Mouse (Mus musculus) kidney, adult 2 months (tissue): ENCODE results near the gene Rsph1.

Source experiments
- CTCF ChIP-seq: fragments of 200-500 bp; conservative IDR thresholded peaks from 2 replicates; pipeline ENCODE4 v1.5.1; 2011; ENCODE audit warnings: low read depth, mild to moderate bottlenecking, control low read depth, low read length, moderate library complexity, mixed read lengths; ENCODE audit not compliant: insufficient read depth, insufficient read length
- POLR2A ChIP-seq: fragments of 200-500 bp; IDR thresholded peaks from one replicate; pipeline ENCODE4 v1.6.1; 2011; ENCODE audit warnings: low read depth, low read length, control low read depth

DNA sequence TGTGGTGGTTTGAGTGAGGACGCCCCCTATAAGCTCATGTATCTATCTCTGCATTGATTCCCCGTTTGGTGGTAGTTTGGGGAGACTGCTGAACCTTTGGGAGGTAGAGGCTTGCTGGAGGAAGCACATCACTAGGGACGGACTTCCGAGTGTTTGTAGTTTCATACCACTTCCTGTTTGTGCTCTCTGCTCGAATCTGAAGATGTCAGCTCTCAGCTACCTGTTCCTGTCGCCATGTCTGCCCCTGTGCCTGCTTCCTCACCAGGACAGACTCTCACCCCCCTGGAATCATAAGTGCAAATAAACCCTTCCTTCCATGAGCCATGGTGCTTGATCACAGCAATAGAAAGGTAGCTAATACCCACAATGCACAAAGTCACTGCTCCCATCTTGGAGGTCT is 2.0 kb downstream of the Rsph1 start:
- TF ChIP-seq CTCF (no peak), POLR2A (no peak)
